Mouse (Mus musculus) C2C12 (cell line): ENCODE measurements around the gene Ttc33.
"Not testable (repeated sequence)": the region's sequence is repeated elsewhere in the genome, so short reads cannot be mapped to it uniquely, and the experiment has no call there.

Experiments
- CTCF ChIP-seq: IDR thresholded peaks from one replicate; pipeline ENCODE4 v1.5.1; 2011; ENCODE audit not compliant: control insufficient read depth, insufficient read depth, insufficient read length
- MYOG ChIP-seq: IDR thresholded peaks from one replicate; pipeline ENCODE4 v1.6.1; 2011; ENCODE audit not compliant: control insufficient read depth, insufficient read length; ENCODE audit errors: extremely low read depth

DNA sequence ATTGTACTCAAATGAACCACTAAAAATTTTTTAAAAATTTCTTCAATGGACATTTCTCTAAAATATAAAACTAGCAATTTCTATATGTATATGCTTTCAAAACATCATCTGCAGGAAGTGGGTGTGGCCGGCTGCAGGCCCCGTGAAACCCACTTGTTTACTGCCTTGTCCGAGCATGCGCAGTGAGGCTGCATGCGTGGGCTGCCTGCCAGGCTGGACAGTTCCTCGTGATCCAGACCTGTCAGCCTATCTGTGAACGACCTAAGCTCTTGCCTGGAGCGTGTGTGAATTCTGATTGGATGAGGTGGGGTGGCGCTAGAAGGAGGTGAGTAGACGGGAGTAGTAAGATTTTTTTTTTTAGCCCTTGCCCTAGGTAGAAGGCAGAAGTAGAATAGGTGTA, 45.4 kb downstream of the Ttc33 start:
- not testable (repeated sequence) for TF ChIP-seq CTCF, MYOG
